Mouse (Mus musculus) spleen, adult 2 months (tissue): ENCODE results near the gene Susd6. TPM values are rescaled to one million over a fixed set of nuclear protein-coding genes. Genes with fewer than 3 reads are reported as not detected.
"Not testable (repeated sequence)": the region's sequence is repeated elsewhere in the genome, so short reads cannot be mapped to it uniquely, and the experiment has no call there.

Experiments
- DNase-seq, 2 experiments: peaks; one replicate each; pipeline versions ENCODE4 v3.0.0 to v3.0.0-alpha.2; 2012 to 2021; ENCODE audit warnings: low spot score in 2 of 2, low read depth in 1 of 2
- H3K27ac ChIP-seq: fragments of 200-500 bp; 2 replicates; pipeline ENCODE4 v1.5.1; 2012; ENCODE audit warnings: low read length, inconsistent platforms; ENCODE audit not compliant: insufficient read depth
- H3K27me3 ChIP-seq: fragments of 200-500 bp; 2 replicates; pipeline ENCODE4 v1.6.1; 2012; ENCODE audit warnings: mild to moderate bottlenecking, moderate library complexity, low read length, inconsistent platforms; ENCODE audit not compliant: control insufficient read depth, insufficient read depth
- H3K36me3 ChIP-seq: fragments of 200-500 bp; 2 replicates; pipeline ENCODE4 v1.6.1; 2012; ENCODE audit warnings: mild to moderate bottlenecking, low read length, inconsistent platforms; ENCODE audit not compliant: control insufficient read depth, insufficient read depth
- H3K4me1 ChIP-seq: fragments of 200-500 bp; 2 replicates; pipeline ENCODE4 v1.6.1; 2011; ENCODE audit warnings: inconsistent platforms; ENCODE audit not compliant: control insufficient read depth, insufficient read depth, insufficient read length
- H3K4me3 ChIP-seq: fragments of 200-500 bp; 2 replicates; pipeline ENCODE4 v1.5.1; 2011; ENCODE audit warnings: mild to moderate bottlenecking, inconsistent platforms; ENCODE audit not compliant: insufficient read depth, insufficient read length; ENCODE audit errors: extremely low read depth
- CTCF ChIP-seq: fragments of 200-500 bp; IDR thresholded peaks from 2 replicates; pipeline ENCODE4 v1.5.1; 2011; ENCODE audit warnings: mild to moderate bottlenecking, inconsistent platforms; ENCODE audit not compliant: insufficient read depth, insufficient read length, insufficient replicate concordance; ENCODE audit errors: extremely low read depth
- POLR2A ChIP-seq: fragments of 200-500 bp; IDR thresholded peaks from 2 replicates; pipeline ENCODE4 v1.6.1; 2011; ENCODE audit warnings: low read depth, low read length, inconsistent platforms
- WGBS: fragments of 180-500 bp; shearing (Covaris S2); methylation state at CpG from one replicate; pipeline ENCODE4 v1.1.7; 2018; 5-methylcytosine and 5-hydroxymethylcytosine counted together
- polyA plus RNA-seq: library from polyadenylated mRNA; depleted of rRNA; stranded (reverse); fragments of >200 nt; gene quantifications from 2 replicates; pipeline ENCODE4 v1.2.3, GENCODE M21; 2012

Gene Susd6
- polyA plus RNA-seq, 1 experiment: 32.0 TPM

GRCm38 (mm10) chr12:80783889-80784288, 6.4 kb upstream of the Susd6 start:
- WGBS: 76% methylated on average over 1 of the region's 1 CpGs
- Histone ChIP-seq H3K27ac (no peak overlapping the region), H3K4me3 (no peak overlapping the region), H3K27me3 (no peaks in the 10 kb centered on the region), H3K36me3 (no peaks in the 10 kb centered on the region), H3K4me1 (no peaks in the 10 kb centered on the region)
- no peak for DNase-seq
- TF ChIP-seq POLR2A (no peak), CTCF (no peak)

- 25% methylated on average over 5 of the region's 5 CpGs for WGBS
- no peak for DNase-seq
- Histone ChIP-seq H3K4me3 (no peak overlapping the region), H3K27ac (no peak overlapping the region), H3K36me3 (no peaks in the 10 kb centered on the region), H3K27me3 (no peaks in the 10 kb centered on the region), H3K4me1 (no peaks in the 10 kb centered on the region; the same call in 1 of the 2 replicates)
- no peak for TF ChIP-seq POLR2A
- no peak for TF ChIP-seq CTCF
Observed at GRCm38 (mm10) chr12:80785005-80785404, 5.3 kb upstream of the Susd6 start.

GRCm38 (mm10) chr12:80785597-80785996, 4.7 kb upstream of the Susd6 start:
- H3K27ac ChIP-seq: no peak overlapping the region
- no peak for DNase-seq
- H3K4me1 ChIP-seq: no peaks in the 10 kb centered on the region; the same call in none of the 2 replicates
- no peak overlapping the region for H3K4me3 ChIP-seq
- TF ChIP-seq POLR2A (no peak), CTCF (no peak)
- 91% methylated on average over 4 of the region's 4 CpGs for WGBS
- no peaks in the 10 kb centered on the region; the same call in 1 of the 2 replicates for H3K27me3 ChIP-seq
- H3K36me3 ChIP-seq: no peaks in the 10 kb centered on the region

GRCm38 (mm10) chr12:80786591-80786990, 3.7 kb upstream of the Susd6 start:
- no peaks in the 10 kb centered on the region; the same call in 1 of the 2 replicates for H3K27me3 ChIP-seq
- no peak for TF ChIP-seq CTCF
- TF ChIP-seq POLR2A: no peak
- no peak overlapping the region for H3K4me3 ChIP-seq
- no peaks in the 10 kb centered on the region for H3K36me3 ChIP-seq
- no peak overlapping the region for H3K27ac ChIP-seq
- WGBS: 81% methylated on average over 1 of the region's 1 CpGs
- no peak for DNase-seq
- H3K4me1 ChIP-seq: no peaks in the 10 kb centered on the region; the same call in none of the 2 replicates

- no peak overlapping the region for H3K4me3 ChIP-seq
- H3K4me1 ChIP-seq: no peaks in the 10 kb centered on the region; the same call in none of the 2 replicates
- DNase-seq: no peak
- no peaks in the 10 kb centered on the region for H3K36me3 ChIP-seq
- no peak overlapping the region for H3K27ac ChIP-seq
- H3K27me3 ChIP-seq: no peaks in the 10 kb centered on the region; the same call in 1 of the 2 replicates
- TF ChIP-seq CTCF: no peak
- no peak for TF ChIP-seq POLR2A
- WGBS: 88% methylated on average over 11 of the region's 11 CpGs
Observed at GRCm38 (mm10) chr12:80787604-80788003, 2.7 kb upstream of the Susd6 start.

GRCm38 (mm10) chr12:80788188-80788587, 2.1 kb upstream of the Susd6 start:
- WGBS: 90% methylated on average over 3 of the region's 3 CpGs
- Histone ChIP-seq H3K27ac (no peak overlapping the region), H3K4me1 (no peaks in the 10 kb centered on the region; the same call in none of the 2 replicates), H3K4me3 (no peak overlapping the region), H3K36me3 (no peaks in the 10 kb centered on the region), H3K27me3 (no peaks in the 10 kb centered on the region; the same call in 1 of the 2 replicates)
- TF ChIP-seq CTCF (no peak), POLR2A (no peak)
- DNase-seq: no peak

GRCm38 (mm10) chr12:80789276-80789675, 1.0 kb upstream of the Susd6 start:
- not testable (repeated sequence) for H3K36me3 ChIP-seq, H3K27me3 ChIP-seq, DNase-seq, H3K4me1 ChIP-seq, H3K27ac ChIP-seq, H3K4me3 ChIP-seq
- WGBS: 80% methylated on average over 4 of the region's 4 CpGs
